Mouse (Mus musculus): ENCODE results near the gene Rbsn.

The Rbsn gene

DNA sequence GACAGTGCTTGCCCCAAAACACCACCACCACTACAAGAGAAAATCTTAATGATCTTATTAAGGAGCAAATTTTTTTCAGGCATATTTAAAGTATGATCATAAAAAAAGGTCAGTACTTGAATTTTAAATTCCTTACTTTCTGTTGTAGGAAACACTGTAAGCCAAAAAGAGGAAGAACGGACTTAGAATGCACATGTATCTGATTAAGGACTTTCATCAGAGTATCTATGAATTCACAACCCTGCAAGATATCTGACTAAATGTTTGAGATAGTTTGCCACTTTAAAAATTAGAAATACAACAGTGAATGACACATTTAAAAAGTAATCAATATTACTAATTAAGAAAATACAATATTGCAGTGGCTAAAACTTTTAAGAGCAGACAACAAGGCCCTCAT is 38.3 kb downstream of the Rbsn start:
- no peak for DNase-seq (ENCODE audit: low spot score in 2 of 2)

DNA sequence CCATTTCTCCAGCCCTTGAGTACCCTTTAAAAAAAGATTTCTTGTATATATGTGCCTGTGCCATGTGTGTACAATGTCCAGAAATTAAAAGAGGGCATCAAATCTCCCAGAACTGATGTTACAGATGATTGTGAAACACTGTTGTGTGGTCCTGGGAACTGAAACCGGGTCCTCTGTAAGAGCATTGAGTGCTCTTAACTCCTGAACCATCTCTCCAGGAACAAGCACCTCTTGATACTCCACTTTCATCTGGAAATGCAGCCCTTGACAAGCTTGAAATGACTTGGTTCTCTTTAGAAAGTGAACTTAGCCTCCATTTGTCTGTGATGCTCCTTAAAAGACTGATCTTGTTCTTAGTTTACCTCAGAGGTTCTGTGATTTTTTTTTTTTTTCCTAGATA is 52.0 kb downstream of the Rbsn start:
- no peak for DNase-seq (ENCODE audit: low spot score in 2 of 2)

DNA sequence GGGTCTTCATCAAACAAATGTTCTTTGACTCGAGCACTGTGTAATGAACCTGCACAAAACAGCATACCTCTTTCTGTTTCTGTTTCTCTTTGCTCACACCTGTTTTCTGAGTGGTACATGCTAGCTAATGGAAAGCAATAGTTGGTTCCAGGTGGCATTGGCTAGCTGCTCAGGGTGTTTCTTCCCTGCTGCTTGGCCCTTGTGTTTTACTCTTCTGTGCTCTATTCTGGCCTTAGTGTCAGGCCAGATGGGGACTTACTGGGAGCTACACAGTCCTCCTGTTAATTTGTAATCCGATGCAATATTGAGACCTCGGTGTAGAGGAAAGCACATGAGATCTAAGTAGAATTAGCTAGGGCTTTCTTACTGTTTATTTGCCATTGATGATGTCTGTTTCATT is 55.9 kb downstream of the Rbsn start:
- no peak for DNase-seq (ENCODE audit: low spot score in 2 of 2)

- no peak for DNase-seq (ENCODE audit: low spot score in 2 of 2)
Observed at GRCm38 (mm10) chr6:92153774-92154173, 61.0 kb downstream of the Rbsn start.

DNA sequence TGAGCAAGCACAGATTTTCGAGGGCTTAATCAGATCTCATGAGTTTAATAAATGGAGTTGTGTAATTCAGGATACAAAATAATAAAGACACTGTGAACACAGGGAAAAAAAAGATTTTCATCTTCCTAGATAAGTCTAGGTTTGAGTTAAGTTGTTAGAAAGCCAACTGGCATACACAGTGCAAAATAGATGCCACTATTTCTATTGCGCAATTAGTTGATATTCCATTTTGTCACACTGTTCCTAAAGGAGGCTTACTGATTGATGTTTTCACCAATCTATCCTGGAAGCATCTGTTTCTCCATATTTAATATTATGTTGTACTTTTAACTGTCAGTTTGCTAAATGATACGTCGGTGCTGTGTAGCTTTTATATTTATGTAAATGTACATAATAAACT is 68.8 kb downstream of the Rbsn start:
- DNase-seq (ENCODE audit: low spot score in 2 of 2), result no peak
